Comparison of ENCODE assay signal across 8 mouse cellular contexts in genomic region chr7:98703365-98703881, GRCm38 (mm10). TPM values are rescaled to one million over a fixed set of nuclear protein-coding genes. Genes with fewer than 3 reads are reported as not detected.
DNase-seq lines count a peak whose midpoint lies in the region; ATAC-seq and TF ChIP-seq lines count a peak whose summit lies in the region.

No protein-coding gene starts in this region.

- H3K9ac ChIP-seq in embryonic facial prominence, embryonic 12.5 days: peak overlapping the region; percentile 95

- no peaks in the 10 kb centered on the region for H3K36me3 ChIP-seq in kidney, adult 2 months (ENCODE audit: control insufficient read depth, insufficient read depth, low read length)
- H3K36me3 ChIP-seq in embryonic facial prominence, embryonic 12.5 days: no peaks in the 10 kb centered on the region
- no peaks in the 10 kb centered on the region for H3K36me3 ChIP-seq in myocyte (ENCODE audit: control insufficient read depth, insufficient read depth)

- intact Hi-C loops in heart, postnatal 10 days (cut with DNase I): loop anchor here (2.0 kb wide), 1 partner anchor 47 kb away; the partner anchor contains the start of gene Emsy

- peak overlapping the region; percentile 87 for H3K4me3 ChIP-seq in kidney, adult 2 months (ENCODE audit: insufficient read depth, low read depth, low read length)
- H3K4me3 ChIP-seq in embryonic facial prominence, embryonic 12.5 days: peak overlapping the region; percentile 99
- H3K4me3 ChIP-seq in myocyte: peak overlapping the region; percentile 67

- no peak for TF ChIP-seq CTCF in kidney, adult 2 months (conservative IDR thresholded peaks at IDR 0.05; ENCODE audit: insufficient read depth, insufficient read length, low read depth, low read length)

- H3K27me3 ChIP-seq in kidney, adult 2 months (replicated peaks; ENCODE audit: control insufficient read depth, insufficient read depth, low read length): no peaks in the 10 kb centered on the region
- H3K27me3 ChIP-seq in embryonic facial prominence, embryonic 12.5 days: no peaks in the 10 kb centered on the region
- H3K27me3 ChIP-seq in myocyte (ENCODE audit: control insufficient read depth, insufficient read depth, insufficient read length): no peaks in the 10 kb centered on the region

- H3K27ac ChIP-seq in kidney, adult 2 months (ENCODE audit: insufficient read depth, low read depth, low read length): peak overlapping the region; percentile 11
- peak overlapping the region; percentile 91 for H3K27ac ChIP-seq in embryonic facial prominence, embryonic 12.5 days

- ATAC-seq in embryonic facial prominence, embryonic 12.5 days (ENCODE audit: insufficient number of reproducible peaks, insufficient read depth, low FRiP score, low TSS enrichment): peak; percentile 77; the same call in 1 of the 2 replicates

- no peaks in the 10 kb centered on the region for H3K9me3 ChIP-seq in embryonic facial prominence, embryonic 12.5 days

- peak; percentile 33 for DNase-seq in kidney, adult 2 months
- DNase-seq in kidney, postnatal 14 days: no peak
- DNase-seq in adrenal gland, adult 8-10 months: peak; percentile 29
- peak; percentile 41 to 52 for DNase-seq in heart, postnatal 10 days
- peak; percentile 29 for DNase-seq in liver
- peak; percentile 55 for DNase-seq in thymus, postnatal 0 days (ENCODE audit: low spot score)

- H3K4me1 ChIP-seq in kidney, adult 2 months (ENCODE audit: control insufficient read depth, insufficient read depth, low read length): peaks cover 7% of the 10 kb centered on the region; the same call in 1 of the 2 replicates
- H3K4me1 ChIP-seq in embryonic facial prominence, embryonic 12.5 days: peaks cover 25% of the 10 kb centered on the region

- peak overlapping the region; percentile 69 for H3K4me2 ChIP-seq in embryonic facial prominence, embryonic 12.5 days (replicated peaks)
- peak overlapping the region; percentile 86 for H3K4me2 ChIP-seq in myocyte (ENCODE audit: low read depth)

- no peak for TF ChIP-seq POLR2A in kidney, adult 2 months (IDR thresholded peaks at IDR 0.05; ENCODE audit: low read depth, low read length)
- no peak for TF ChIP-seq POLR2A in myocyte (IDR thresholded peaks at IDR 0.05; ENCODE audit: insufficient read length, low read depth)

- peaks cover 50% of the 10 kb centered on the region for H3K79me2 ChIP-seq in myocyte (ENCODE audit: control insufficient read depth, insufficient read depth)

- H3ac ChIP-seq in myocyte (ENCODE audit: control insufficient read depth, insufficient read length): peak overlapping the region; percentile 76

- under 1% methylated on average over 38 of the region's 38 CpGs for WGBS in kidney, adult 2 months
- under 1% methylated on average over 38 of the region's 38 CpGs for WGBS in embryonic facial prominence, embryonic 12.5 days

TF ChIP-seq in myocyte, 11 proteins besides CTCF, POLR2A, EP300 and RAD21:
- TF ChIP-seq TCF12 (IDR thresholded peaks at IDR 0.05; ENCODE audit: insufficient read depth, poor library complexity, severe bottlenecking) (no peak), CEBPB (IDR thresholded peaks at IDR 0.05; ENCODE audit: insufficient read depth, poor library complexity, severe bottlenecking) (no peak), SRF (IDR thresholded peaks at IDR 0.05; ENCODE audit: control insufficient read depth, insufficient read length, low read depth) (no peak), MAX (IDR thresholded peaks at IDR 0.05; ENCODE audit: low read depth) (no peak), POLR2AphosphoS2 (IDR thresholded peaks at IDR 0.05; ENCODE audit: insufficient read length, low read depth) (no peak), E2F4 (IDR thresholded peaks at IDR 0.05; ENCODE audit: insufficient read depth) (no peak), MYOD1 (IDR thresholded peaks at IDR 0.05; ENCODE audit: control insufficient read depth in 1 of 3, insufficient read length in 2 of 3, low read depth in 2 of 3) (no peak), MYOG (IDR thresholded peaks at IDR 0.05; ENCODE audit: control insufficient read depth in 1 of 3, insufficient read depth in 1 of 3, insufficient read length in 2 of 3, low read depth in 2 of 3) (no peak)

RNA-seq across cellular contexts. Expression of gene Thap12, which starts 0.5 kb away (rescaled TPM):
- 12.3 and 13.3 TPM in 2 replicates for polyA plus RNA-seq in kidney, adult 2 months (2012; rRNA removed)
- 10 to 100 TPM; 62.2 to 74.9 (median 66.0) TPM for total RNA-seq in adrenal gland, adult 8-10 months (2022)
- polyA plus RNA-seq in embryonic facial prominence, embryonic 12.5 days (2016; fragmentation: Nextera tagmentation; extraction: Ambion mirVana): 77.9 and 89.2 TPM in 2 replicates
- 10 to 100 TPM; 72.5 to 74.6 TPM for total RNA-seq in heart, postnatal 10 days (2021)
- polyA plus RNA-seq in myocyte (2012; fragmentation: generic; extraction: Trizol): 16.4 TPM
- 42.1 and 47.1 TPM in 2 replicates for polyA plus RNA-seq in thymus, postnatal 0 days (2015; fragmentation: Nextera tagmentation; extraction: Ambion mirVana)

RNA-seq across cellular contexts. Expression of gene Emsy, which starts 46.8 kb away (rescaled TPM):
- 17.3 and 20.9 TPM in 2 replicates for polyA plus RNA-seq in kidney, adult 2 months (2012; rRNA removed)
- 10 to 100 TPM; 29.7 to 43.5 (median 36.3) TPM for total RNA-seq in adrenal gland, adult 8-10 months (2022)
- 32.6 and 35.2 TPM in 2 replicates for polyA plus RNA-seq in embryonic facial prominence, embryonic 12.5 days (2016; fragmentation: Nextera tagmentation; extraction: Ambion mirVana)
- 10 to 100 TPM; 28.4 to 36.3 TPM for total RNA-seq in heart, postnatal 10 days (2021)
- polyA plus RNA-seq in myocyte (2012; fragmentation: generic; extraction: Trizol): 9.1 TPM
- 12.6 and 14.9 TPM in 2 replicates for polyA plus RNA-seq in thymus, postnatal 0 days (2015; fragmentation: Nextera tagmentation; extraction: Ambion mirVana)
